Mouse (Mus musculus): Measurements from ENCODE around the gene Cd69. TPM values are rescaled to one million over a fixed set of nuclear protein-coding genes. Genes with fewer than 3 reads are reported as not detected.

Gene Cd69
- polyA plus RNA-seq, 1 experiment from 2014 or later: 0.25 TPM

DNA sequence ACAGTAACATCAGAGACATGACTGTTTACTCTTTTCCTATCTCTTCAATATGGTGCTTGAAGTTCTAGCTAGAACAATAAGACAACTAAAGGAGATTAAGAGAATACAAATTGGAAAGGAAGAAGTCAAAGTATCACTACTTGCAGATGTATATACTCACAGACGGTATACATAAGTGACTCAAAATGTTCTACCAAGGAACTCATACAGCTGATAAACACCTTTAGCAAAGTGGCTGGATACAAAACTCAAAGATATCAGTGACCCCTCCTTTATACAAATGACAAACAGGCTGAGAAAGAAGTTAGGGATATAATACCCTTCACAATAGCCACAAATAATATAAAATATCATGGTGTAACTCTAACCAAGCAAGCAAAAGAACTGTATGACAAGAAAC lies 54.2 kb downstream of the Cd69 start:
- no peaks in the 10 kb centered on the region for H3K27me3 ChIP-seq
- no peak for ATAC-seq (ENCODE audit: insufficient number of reproducible peaks, low FRiP score, low TSS enrichment, low read depth)
- H3K9me3 ChIP-seq (replicated peaks): no peaks in the 10 kb centered on the region
- WGBS: 92% methylated on average over 1 of the region's 1 CpGs
- H3K27ac ChIP-seq (replicated peaks): no peak overlapping the region
- no peak overlapping the region for H3K4me3 ChIP-seq (replicated peaks)
- H3K4me1 ChIP-seq: no peaks in the 10 kb centered on the region
- no peak overlapping the region for H3K4me2 ChIP-seq (replicated peaks)
- no peaks in the 10 kb centered on the region for H3K36me3 ChIP-seq
- no peak overlapping the region for H3K9ac ChIP-seq

DNA sequence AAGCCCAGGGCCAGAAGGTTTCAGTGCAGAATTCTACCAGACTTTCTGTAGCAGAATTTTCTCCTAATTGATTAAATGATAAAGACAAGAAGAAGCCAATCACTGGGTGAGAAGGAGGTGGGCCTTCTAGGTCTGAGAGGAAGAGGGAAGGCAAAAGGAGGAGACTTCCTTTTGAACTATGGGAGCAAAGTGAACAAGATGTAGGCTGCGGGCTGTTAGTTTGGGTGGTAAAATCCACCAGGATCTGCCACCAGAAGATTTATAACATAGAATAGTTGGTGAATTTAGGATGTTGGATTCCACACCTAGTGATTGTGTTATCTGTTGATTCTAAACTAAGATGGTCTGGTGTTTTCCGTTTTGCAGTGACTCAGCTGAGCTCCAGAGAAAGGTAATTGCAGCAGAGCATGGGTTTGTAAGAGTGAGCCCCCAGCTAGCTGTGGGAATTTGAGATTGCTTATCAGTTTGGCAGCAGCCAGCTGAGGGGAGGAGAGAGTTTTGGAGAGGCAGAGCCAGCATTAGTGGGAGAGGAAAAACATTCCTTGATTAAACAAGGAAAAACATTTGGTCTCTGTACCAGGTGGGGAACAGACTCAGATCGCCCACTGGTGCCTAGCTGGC lies 55.2 kb downstream of the Cd69 start:
- no peaks in the 10 kb centered on the region for H3K4me1 ChIP-seq
- no peak for ATAC-seq (ENCODE audit: insufficient number of reproducible peaks, low FRiP score, low TSS enrichment, low read depth)
- WGBS: 76% methylated on average over 3 of the region's 3 CpGs
- no peak overlapping the region for H3K27ac ChIP-seq (replicated peaks)
- no peaks in the 10 kb centered on the region for H3K9me3 ChIP-seq (replicated peaks)
- no peak overlapping the region for H3K4me3 ChIP-seq (replicated peaks)
- H3K4me2 ChIP-seq (replicated peaks): no peak overlapping the region
- H3K9ac ChIP-seq: no peak overlapping the region
- H3K36me3 ChIP-seq: no peaks in the 10 kb centered on the region
- no peaks in the 10 kb centered on the region for H3K27me3 ChIP-seq

DNA sequence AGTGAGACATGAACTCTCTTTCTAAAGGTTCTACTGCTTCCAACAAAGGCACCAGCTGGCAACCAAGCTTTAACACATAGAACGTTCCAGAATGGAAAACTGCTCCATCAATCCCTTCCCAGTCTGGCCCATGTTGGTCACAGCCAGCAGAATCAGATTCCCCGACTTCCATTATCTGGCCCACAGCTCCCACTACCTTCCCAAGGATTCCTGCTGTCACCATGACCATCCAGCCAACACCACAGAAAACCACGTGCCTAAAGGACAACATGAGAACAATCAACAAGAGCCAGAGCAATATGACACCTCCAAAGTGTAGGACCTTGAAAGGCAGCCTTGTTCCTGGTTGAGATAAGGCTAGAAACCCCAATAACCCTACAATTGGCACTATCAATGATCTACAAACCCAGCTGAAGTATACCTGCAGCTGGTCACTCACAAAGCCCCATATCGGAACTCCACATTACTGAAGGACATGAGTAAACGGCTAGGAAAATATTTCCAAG lies 57.0 kb downstream of the Cd69 start:
- WGBS: 77% methylated on average over 5 of the region's 5 CpGs
- no peaks in the 10 kb centered on the region for H3K4me1 ChIP-seq
- no peak overlapping the region for H3K4me3 ChIP-seq (replicated peaks)
- H3K9ac ChIP-seq: no peak overlapping the region
- no peak overlapping the region for H3K4me2 ChIP-seq (replicated peaks)
- no peaks in the 10 kb centered on the region for H3K36me3 ChIP-seq
- H3K27ac ChIP-seq (replicated peaks): no peak overlapping the region
- no peak for ATAC-seq (ENCODE audit: insufficient number of reproducible peaks, low FRiP score, low TSS enrichment, low read depth)
- H3K27me3 ChIP-seq: no peaks in the 10 kb centered on the region
- H3K9me3 ChIP-seq (replicated peaks): no peaks in the 10 kb centered on the region

Other genes starting within 250 kb of the Cd69 start
- 0.39 TPM in 1 of 2 replicates, not detected in the other for gene Klrb1f, start 229.5 kb downstream of the Cd69 start, polyA plus RNA-seq (2015; fragmentation: Nextera tagmentation; extraction: Ambion mirVana)
- gene Clec2e, start 174.5 kb downstream of the Cd69 start, polyA plus RNA-seq (2015; fragmentation: Nextera tagmentation; extraction: Ambion mirVana): not detected in 2 replicates
- 0.46 and 0.80 TPM in 2 replicates for gene Clec2d, start 94.8 kb downstream of the Cd69 start, polyA plus RNA-seq (2015; fragmentation: Nextera tagmentation; extraction: Ambion mirVana)
- 0.41 and 0.47 TPM in 2 replicates for gene 4922502D21Rik, start 56.4 kb upstream of the Cd69 start, polyA plus RNA-seq (2015; fragmentation: Nextera tagmentation; extraction: Ambion mirVana)
- gene Clec12a, start 67.3 kb upstream of the Cd69 start, polyA plus RNA-seq (2015; fragmentation: Nextera tagmentation; extraction: Ambion mirVana): 2.5 and 2.7 TPM in 2 replicates
- 0.11 TPM in 1 of 2 replicates, not detected in the other for gene Clec12b, start 110.4 kb upstream of the Cd69 start, polyA plus RNA-seq (2015; fragmentation: Nextera tagmentation; extraction: Ambion mirVana)
- gene Clec1b, start 121.9 kb upstream of the Cd69 start, polyA plus RNA-seq (2015; fragmentation: Nextera tagmentation; extraction: Ambion mirVana): 0.33 and 0.57 TPM in 2 replicates
- gene Clec9a, start 133.4 kb upstream of the Cd69 start, polyA plus RNA-seq (2015; fragmentation: Nextera tagmentation; extraction: Ambion mirVana): 0.08 TPM in 1 of 2 replicates, not detected in the other
- gene Clec1a, start 176.6 kb upstream of the Cd69 start, polyA plus RNA-seq (2015; fragmentation: Nextera tagmentation; extraction: Ambion mirVana): 2.4 and 2.5 TPM in 2 replicates
- not detected in 2 replicates for gene Olr1, start 231.7 kb upstream of the Cd69 start, polyA plus RNA-seq (2015; fragmentation: Nextera tagmentation; extraction: Ambion mirVana)
- gene Tmem52b, start 237.1 kb upstream of the Cd69 start, polyA plus RNA-seq (2015; fragmentation: Nextera tagmentation; extraction: Ambion mirVana): not detected in 2 replicates